Mouse (Mus musculus): Measurements from ENCODE around the gene Tbc1d9. TPM values are rescaled to one million over a fixed set of nuclear protein-coding genes. Genes with fewer than 3 reads are reported as not detected.
A peak's percentile ranks its signal among the peaks of the same experiment; 100 is the strongest.

Tbc1d9 gene
- polyA plus RNA-seq, 1 experiment from 2014 or later, result 22.1 TPM

DNA sequence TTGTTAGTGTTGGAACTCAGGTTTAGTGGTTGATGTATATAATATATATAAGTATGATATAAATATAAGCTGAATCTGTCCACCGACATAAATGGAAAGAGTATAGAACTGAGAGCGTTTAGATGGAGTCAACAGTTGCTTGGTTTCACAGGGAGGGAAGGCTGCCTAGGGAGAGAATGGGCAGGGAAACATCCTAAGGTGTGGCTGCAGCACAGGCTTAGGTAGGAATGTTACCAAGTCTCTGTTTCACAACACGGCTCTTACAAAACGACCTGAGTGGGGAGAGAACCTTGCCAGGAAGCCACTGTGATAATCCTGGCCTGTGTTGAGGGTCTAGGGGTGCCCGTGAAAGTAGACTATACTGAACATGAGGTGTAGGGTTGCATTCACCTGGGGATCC, 62.2 kb downstream of the Tbc1d9 start:
- Histone ChIP-seq H3K27me3 (ENCODE audit: control insufficient read depth, insufficient read depth, low read length) (no peaks in the 10 kb centered on the region), H3K4me1 (ENCODE audit: control insufficient read depth, insufficient read depth, low read length) (0 out of 2 replicates have a peak, but pooled peaks cover 5% of the 10 kb centered on the region), H3K9me3 (ENCODE audit: control insufficient read depth, low read length) (no peaks in the 10 kb centered on the region), H3K36me3 (ENCODE audit: control insufficient read depth, insufficient read depth, low read length) (0 out of 2 replicates have a peak, but pooled peaks cover 4% of the 10 kb centered on the region), H3K4me3 (replicated peaks; ENCODE audit: low read depth, low read length) (no peak overlapping the region), H3K9ac (replicated peaks; ENCODE audit: low read length) (no peak overlapping the region), H3K27ac (replicated peaks; ENCODE audit: low read depth, low read length) (no peak overlapping the region), H3K4me2 (ENCODE audit: low read length) (no peak overlapping the region)
- DNase-seq (no peak), ATAC-seq (ENCODE audit: low FRiP score, low TSS enrichment) (no peak)
- whole genome bisulfite sequencing, result 87% methylated on average over 5 of the region's 5 CpGs

GRCm38 (mm10) chr8:83233099-83233498, 67.9 kb downstream of the Tbc1d9 start:
- no peak for DNase-seq
- WGBS, result 90% methylated on average over 4 of the region's 4 CpGs
- H3K27me3 ChIP-seq (ENCODE audit: control insufficient read depth, insufficient read depth, low read length), result no peaks in the 10 kb centered on the region

DNA sequence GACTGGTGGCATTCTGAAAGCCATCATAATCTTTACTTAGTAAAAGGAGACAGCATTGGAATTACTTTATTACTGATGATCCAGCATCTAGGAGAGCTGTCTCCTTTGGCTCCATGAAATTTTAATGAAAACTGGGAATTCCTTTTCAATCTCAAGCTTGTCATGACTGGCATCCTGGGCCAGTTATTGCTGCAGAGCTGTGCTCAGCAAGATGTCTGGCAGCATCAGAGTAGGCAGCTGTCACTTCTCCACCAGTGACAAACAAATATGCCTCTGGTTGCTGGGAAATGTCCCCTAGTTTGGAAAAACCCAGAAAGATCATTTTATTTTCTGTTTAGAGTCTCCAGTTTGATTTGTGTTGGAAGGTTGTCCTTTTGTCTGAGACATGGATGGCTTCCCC, 74.2 kb downstream of the Tbc1d9 start:
- Histone ChIP-seq H3K4me3 (replicated peaks; ENCODE audit: low read depth, low read length) (no peak overlapping the region), H3K9ac (replicated peaks; ENCODE audit: low read length) (no peak overlapping the region), H3K27ac (replicated peaks; ENCODE audit: low read depth, low read length) (peak overlapping the region; percentile 26), H3K4me2 (ENCODE audit: low read length) (no peak overlapping the region), H3K4me1 (ENCODE audit: control insufficient read depth, insufficient read depth, low read length) (no peaks in the 10 kb centered on the region), H3K36me3 (ENCODE audit: control insufficient read depth, insufficient read depth, low read length) (peaks cover 38% of the 10 kb centered on the region), H3K27me3 (ENCODE audit: control insufficient read depth, insufficient read depth, low read length) (no peaks in the 10 kb centered on the region), H3K9me3 (ENCODE audit: control insufficient read depth, low read length) (no peaks in the 10 kb centered on the region)
- ATAC-seq (ENCODE audit: low FRiP score, low TSS enrichment), result no peak
- peak; percentile 22 for DNase-seq

More at GRCm38 (mm10) chr8:83233099-83233498, 67.9 kb downstream of the Tbc1d9 start:
- H3K4me2 ChIP-seq (ENCODE audit: low read length), result no peak overlapping the region
- no peaks in the 10 kb centered on the region for H3K4me1 ChIP-seq (ENCODE audit: control insufficient read depth, insufficient read depth, low read length)
- peaks cover 15% of the 10 kb centered on the region for H3K36me3 ChIP-seq (ENCODE audit: control insufficient read depth, insufficient read depth, low read length)
- ATAC-seq (ENCODE audit: low FRiP score, low TSS enrichment), result no peak
- no peak overlapping the region for H3K27ac ChIP-seq (replicated peaks; ENCODE audit: low read depth, low read length)
- H3K9me3 ChIP-seq (ENCODE audit: control insufficient read depth, low read length), result no peaks in the 10 kb centered on the region
- no peak overlapping the region for H3K9ac ChIP-seq (replicated peaks; ENCODE audit: low read length)
- H3K4me3 ChIP-seq (replicated peaks; ENCODE audit: low read depth, low read length), result no peak overlapping the region

DNA sequence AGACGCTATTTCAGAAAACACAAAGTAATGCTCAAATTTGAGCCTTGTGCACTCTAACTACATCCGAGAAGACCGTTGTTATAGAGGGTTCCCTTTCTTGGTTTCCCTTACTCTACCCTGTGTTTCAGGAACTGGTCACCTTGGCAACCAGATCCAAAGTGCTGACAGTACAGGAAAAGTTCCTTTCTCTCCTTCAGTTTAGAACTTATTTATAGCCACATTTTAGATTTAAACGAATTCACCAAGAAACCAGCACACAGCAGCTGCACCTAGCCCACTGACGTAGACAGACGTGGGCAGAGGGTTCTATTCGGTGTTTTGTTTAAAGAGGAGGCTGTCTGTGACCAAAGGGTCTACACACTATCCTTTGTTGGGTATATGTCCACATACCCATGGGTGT, 79.0 kb downstream of the Tbc1d9 start:
- no peak for ATAC-seq (ENCODE audit: low FRiP score, low TSS enrichment)
- H3K4me3 ChIP-seq (replicated peaks; ENCODE audit: low read depth, low read length), result no peak overlapping the region
- no peak overlapping the region for H3K9ac ChIP-seq (replicated peaks; ENCODE audit: low read length)
- WGBS, result 92% methylated on average over 7 of the region's 7 CpGs
- no peaks in the 10 kb centered on the region for H3K4me1 ChIP-seq (ENCODE audit: control insufficient read depth, insufficient read depth, low read length)
- H3K27ac ChIP-seq (replicated peaks; ENCODE audit: low read depth, low read length), result no peak overlapping the region
- no peak for DNase-seq
- no peaks in the 10 kb centered on the region for H3K27me3 ChIP-seq (ENCODE audit: control insufficient read depth, insufficient read depth, low read length)
- H3K36me3 ChIP-seq (ENCODE audit: control insufficient read depth, insufficient read depth, low read length), result peaks cover 40% of the 10 kb centered on the region
- H3K9me3 ChIP-seq (ENCODE audit: control insufficient read depth, low read length), result no peaks in the 10 kb centered on the region
- no peak overlapping the region for H3K4me2 ChIP-seq (ENCODE audit: low read length)

DNA sequence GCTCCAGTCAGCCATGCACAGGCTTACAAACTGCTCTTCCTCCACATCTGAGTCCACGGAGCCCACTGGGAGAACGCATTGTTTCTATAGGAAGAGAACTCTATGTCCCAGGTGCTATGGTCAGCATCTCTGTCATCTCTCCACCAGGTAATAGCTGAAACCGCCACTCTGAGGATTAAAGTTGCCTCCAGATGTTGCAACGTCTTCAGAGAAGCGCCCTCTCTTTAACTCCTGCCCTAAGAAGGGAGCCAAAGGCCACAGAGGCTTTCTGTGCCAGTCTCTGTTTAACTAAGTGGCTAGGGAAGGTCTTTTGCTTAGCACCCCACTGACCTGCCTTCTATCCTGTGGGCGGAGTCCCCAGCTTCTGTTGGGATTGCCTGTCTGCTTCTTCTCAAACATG, 85.7 kb downstream of the Tbc1d9 start:
- no peaks in the 10 kb centered on the region for H3K9me3 ChIP-seq (ENCODE audit: control insufficient read depth, low read length)
- ATAC-seq (ENCODE audit: low FRiP score, low TSS enrichment), result no peak
- no peak overlapping the region for H3K4me2 ChIP-seq (ENCODE audit: low read length)
- H3K4me1 ChIP-seq (ENCODE audit: control insufficient read depth, insufficient read depth, low read length), result 0 out of 2 replicates have a peak, but pooled peaks cover 2% of the 10 kb centered on the region
- no peak overlapping the region for H3K4me3 ChIP-seq (replicated peaks; ENCODE audit: low read depth, low read length)
- no peaks in the 10 kb centered on the region for H3K27me3 ChIP-seq (ENCODE audit: control insufficient read depth, insufficient read depth, low read length)
- no peak overlapping the region for H3K9ac ChIP-seq (replicated peaks; ENCODE audit: low read length)
- no peak for DNase-seq
- H3K27ac ChIP-seq (replicated peaks; ENCODE audit: low read depth, low read length), result no peak overlapping the region
- peaks cover 53% of the 10 kb centered on the region for H3K36me3 ChIP-seq (ENCODE audit: control insufficient read depth, insufficient read depth, low read length)
- WGBS, result 84% methylated on average over 6 of the region's 6 CpGs

DNA sequence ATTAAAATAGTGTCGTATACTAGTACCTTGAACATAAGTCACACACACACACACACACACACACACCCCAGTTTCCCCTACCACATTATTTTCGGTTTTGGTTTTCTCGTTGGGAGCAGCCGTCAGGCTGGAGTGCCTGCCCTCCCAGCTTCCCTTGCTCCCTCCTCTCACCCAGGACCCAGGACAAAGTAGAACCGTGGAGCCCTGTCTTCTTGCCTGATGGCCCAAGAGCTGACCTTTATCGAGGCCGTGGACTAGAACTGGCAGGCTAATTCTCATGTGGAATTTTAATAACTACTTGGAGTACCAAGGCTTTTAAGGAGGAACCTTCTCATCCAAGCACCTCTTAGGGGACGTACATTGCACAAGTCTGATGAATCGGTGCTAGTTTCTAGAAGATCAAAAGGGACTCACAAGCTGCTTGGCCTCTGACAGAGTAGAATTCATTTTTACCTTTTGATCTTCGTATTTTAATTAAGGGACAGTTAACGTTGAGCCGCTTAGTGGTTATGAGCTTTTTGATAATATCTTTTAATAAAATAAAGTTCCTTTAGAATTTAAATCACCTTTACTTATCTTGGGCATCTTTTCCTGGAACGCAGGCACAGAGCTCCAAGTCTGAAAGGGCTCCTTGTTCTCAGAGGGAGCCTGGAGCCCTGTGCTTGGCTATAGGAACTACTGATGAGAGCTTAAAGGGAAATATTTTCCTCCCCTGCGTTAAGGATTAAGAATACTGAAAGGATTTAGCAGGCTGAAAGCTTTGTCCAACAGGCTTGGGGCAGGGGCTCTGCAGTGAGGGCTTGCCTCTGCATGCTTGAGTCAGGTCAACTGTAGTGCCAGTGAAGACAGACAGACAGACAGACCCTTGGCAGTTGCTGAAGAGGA, 86.5 kb downstream of the Tbc1d9 start:
- Histone ChIP-seq H3K4me3 (replicated peaks; ENCODE audit: low read depth, low read length) (no peak overlapping the region), H3K4me1 (ENCODE audit: control insufficient read depth, insufficient read depth, low read length) (0 out of 2 replicates have a peak, but pooled peaks cover 2% of the 10 kb centered on the region), H3K9ac (replicated peaks; ENCODE audit: low read length) (no peak overlapping the region), H3K27me3 (ENCODE audit: control insufficient read depth, insufficient read depth, low read length) (no peaks in the 10 kb centered on the region), H3K27ac (replicated peaks; ENCODE audit: low read depth, low read length) (no peak overlapping the region), H3K36me3 (ENCODE audit: control insufficient read depth, insufficient read depth, low read length) (peaks cover 58% of the 10 kb centered on the region), H3K9me3 (ENCODE audit: control insufficient read depth, low read length) (no peaks in the 10 kb centered on the region), H3K4me2 (ENCODE audit: low read length) (no peak overlapping the region)
- WGBS, result 57% methylated on average over 14 of the region's 14 CpGs
- no peak for ATAC-seq (ENCODE audit: low FRiP score, low TSS enrichment)
- DNase-seq, result peak; percentile 47

- Histone ChIP-seq H3K9ac (replicated peaks; ENCODE audit: low read length) (no peak overlapping the region), H3K27ac (replicated peaks; ENCODE audit: low read depth, low read length) (no peak overlapping the region), H3K4me3 (replicated peaks; ENCODE audit: low read depth, low read length) (no peak overlapping the region), H3K4me2 (ENCODE audit: low read length) (no peak overlapping the region), H3K9me3 (ENCODE audit: control insufficient read depth, low read length) (no peaks in the 10 kb centered on the region), H3K27me3 (ENCODE audit: control insufficient read depth, insufficient read depth, low read length) (no peaks in the 10 kb centered on the region), H3K36me3 (ENCODE audit: control insufficient read depth, insufficient read depth, low read length) (peaks cover 68% of the 10 kb centered on the region), H3K4me1 (ENCODE audit: control insufficient read depth, insufficient read depth, low read length) (0 out of 2 replicates have a peak, but pooled peaks cover 2% of the 10 kb centered on the region)
- ATAC-seq (ENCODE audit: low FRiP score, low TSS enrichment), result no peak
- 87% methylated on average over 5 of the region's 5 CpGs for WGBS
- no peak for DNase-seq
Observed at GRCm38 (mm10) chr8:83252791-83253190, 87.6 kb downstream of the Tbc1d9 start.

DNA sequence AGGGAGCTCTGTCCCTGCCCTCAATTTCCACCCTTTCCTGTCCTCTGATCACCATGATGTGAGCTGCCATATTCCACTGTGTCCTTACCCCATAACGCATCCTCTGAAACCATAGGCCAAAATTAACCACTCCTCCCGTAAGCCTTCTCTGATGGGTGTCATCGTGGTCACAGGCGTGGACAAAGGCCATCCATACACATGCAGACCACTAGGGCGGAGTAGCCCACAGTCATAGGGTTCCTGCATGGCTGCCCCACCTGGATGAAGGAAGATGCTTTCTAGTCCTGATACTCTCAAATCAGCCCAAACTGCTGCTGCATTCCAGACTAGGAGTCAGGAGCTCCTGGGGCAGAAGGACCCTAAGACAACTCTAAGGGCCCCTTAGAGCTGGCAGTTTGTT, 92.5 kb downstream of the Tbc1d9 start:
- WGBS, result 96% methylated on average over 5 of the region's 5 CpGs
- no peak for DNase-seq
- ATAC-seq (ENCODE audit: low FRiP score, low TSS enrichment), result no peak
- 0 out of 2 replicates have a peak, but pooled peaks cover 2% of the 10 kb centered on the region for H3K4me1 ChIP-seq (ENCODE audit: control insufficient read depth, insufficient read depth, low read length)
- H3K9me3 ChIP-seq (ENCODE audit: control insufficient read depth, low read length), result no peaks in the 10 kb centered on the region
- H3K4me3 ChIP-seq (replicated peaks; ENCODE audit: low read depth, low read length), result no peak overlapping the region
- no peak overlapping the region for H3K4me2 ChIP-seq (ENCODE audit: low read length)
- no peak overlapping the region for H3K27ac ChIP-seq (replicated peaks; ENCODE audit: low read depth, low read length)
- no peak overlapping the region for H3K9ac ChIP-seq (replicated peaks; ENCODE audit: low read length)
- no peaks in the 10 kb centered on the region for H3K27me3 ChIP-seq (ENCODE audit: control insufficient read depth, insufficient read depth, low read length)
- peaks cover 74% of the 10 kb centered on the region for H3K36me3 ChIP-seq (ENCODE audit: control insufficient read depth, insufficient read depth, low read length)

Data from midbrain, embryonic 14.5 days (tissue).